Mouse (Mus musculus) 3134 (cell line): ENCODE data around the gene Lrrc29.

Experiments
- DNase-seq: peaks from one replicate; pipeline ENCODE4 v3.0.0-alpha.2; 2011; ENCODE audit warnings: low spot score; ENCODE audit not compliant: insufficient read length; ENCODE audit errors: extremely low read depth

Lrrc29 gene

DNA sequence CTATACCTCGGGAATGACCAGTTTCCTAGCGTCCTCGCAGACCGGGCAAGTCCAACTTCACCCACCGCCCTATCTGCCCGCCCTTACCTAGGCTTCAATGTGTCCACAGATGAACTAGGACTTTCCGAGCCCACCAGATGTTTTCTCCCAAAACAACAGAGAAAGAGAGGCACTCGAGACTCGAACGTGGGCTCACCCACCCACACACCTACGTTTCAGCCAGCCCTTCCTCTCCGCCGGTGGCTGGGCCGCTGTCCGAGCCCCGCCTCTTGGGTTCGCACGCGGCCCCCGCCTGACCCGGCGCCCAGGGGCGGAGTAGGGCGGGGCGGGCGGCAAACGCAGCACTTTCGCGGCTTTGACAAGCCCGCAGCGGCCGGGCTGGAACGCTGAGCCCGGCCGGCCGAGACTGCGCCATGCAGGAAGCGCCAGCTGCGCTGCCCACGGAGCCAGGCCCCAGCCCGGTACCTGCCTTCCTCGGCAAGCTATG is 56.6 kb downstream of the Lrrc29 start, which contains the start of gene Hsf4:
TSS of gene Hsf4 (plus strand) at position 341 of the 487 bp plus-strand sequence.
- no peak for DNase-seq

- no peak for DNase-seq
These were observed 57.0 kb downstream of the Lrrc29 start for GRCm38 (mm10) chr8:105269075-105269458.

GRCm38 (mm10) chr8:105268342-105269074 is 57.6 kb downstream of the Lrrc29 start:
- no peak for DNase-seq

DNA sequence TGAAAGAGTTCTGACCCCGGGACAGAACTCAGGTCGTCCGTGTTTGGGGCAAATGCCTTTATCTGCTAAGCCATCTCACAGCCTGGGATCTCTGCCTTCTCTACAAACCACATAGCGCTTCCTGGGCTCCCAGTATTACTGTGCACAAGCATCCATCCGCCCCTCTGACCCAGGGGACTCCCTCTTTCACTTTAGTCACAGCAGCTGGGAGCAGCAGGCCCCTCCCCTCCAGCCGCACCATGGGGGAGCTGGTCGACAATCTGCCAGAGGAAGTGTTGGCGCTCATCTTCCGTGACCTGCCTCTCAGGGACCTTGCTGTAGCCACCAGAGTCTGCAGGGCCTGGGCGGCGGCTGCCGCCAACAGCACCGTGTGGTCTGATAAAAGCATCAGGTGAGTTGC is 59.3 kb downstream of the Lrrc29 start:
- no peak for DNase-seq

DNA sequence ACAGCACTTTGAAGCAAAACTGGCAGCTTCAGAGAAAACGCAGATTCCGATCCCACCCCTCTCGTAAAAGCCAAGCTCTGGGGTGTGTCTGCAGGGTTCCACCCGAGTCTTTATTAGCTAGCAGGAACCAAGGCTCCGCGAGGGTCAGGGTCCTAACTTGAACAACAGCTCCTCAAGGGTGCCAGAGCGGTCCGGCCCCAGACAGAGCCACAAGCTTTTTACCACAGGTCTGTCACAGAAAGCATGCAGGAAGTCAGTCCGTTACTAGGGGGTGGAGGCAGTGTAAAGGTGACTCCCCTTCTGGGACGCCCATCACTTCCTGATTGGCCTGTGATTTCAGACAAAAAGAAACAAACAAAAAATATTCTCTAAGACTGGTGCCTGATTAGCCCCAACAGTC is 61.0 kb downstream of the Lrrc29 start:
- peak; percentile 55 for DNase-seq

DNA sequence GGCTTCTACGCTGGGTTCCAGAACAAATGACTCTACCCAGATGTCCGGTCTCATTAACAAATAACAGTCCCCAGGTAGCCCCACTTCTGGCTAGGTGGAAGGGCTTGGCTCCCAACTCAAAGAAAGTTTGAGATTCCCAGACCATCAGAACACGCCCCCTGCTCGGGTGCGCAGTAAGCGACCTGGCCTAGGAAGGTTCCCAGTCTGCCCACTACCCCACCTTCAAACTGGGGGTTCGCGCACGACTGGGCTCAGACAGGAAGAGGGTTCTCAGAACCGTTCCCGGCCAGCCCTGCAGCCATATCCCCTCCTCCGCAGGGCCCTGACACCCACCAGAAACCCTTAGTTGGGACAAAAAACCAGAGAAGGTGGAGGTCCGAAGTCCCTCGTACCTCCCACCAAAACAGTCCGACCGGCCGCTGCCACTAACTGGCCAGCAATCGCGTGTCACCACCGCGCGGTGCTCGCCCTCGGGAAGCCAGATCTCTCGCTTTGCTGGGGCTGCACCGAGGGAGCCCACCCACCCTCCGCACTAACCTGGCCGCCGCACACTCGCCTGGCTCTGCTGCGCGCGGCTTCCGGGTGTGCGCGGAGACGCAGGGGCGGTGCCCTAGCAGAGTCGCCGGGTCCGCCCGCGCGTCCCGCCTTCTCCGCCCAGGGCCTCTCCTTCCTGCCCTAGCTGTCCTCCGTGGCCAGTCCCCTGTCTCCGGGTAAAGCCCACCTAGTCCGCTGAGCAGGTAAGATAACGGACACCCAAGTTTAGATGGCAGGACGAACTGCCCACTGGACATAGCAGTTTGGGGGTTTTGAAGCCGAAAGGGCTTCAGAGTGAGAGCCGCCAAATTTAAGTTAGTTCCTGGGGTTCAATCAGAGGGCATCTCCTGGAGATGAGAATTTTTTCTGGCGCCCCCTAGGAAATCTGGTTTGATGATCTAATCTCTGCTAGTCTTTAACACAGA is 61.8 kb downstream of the Lrrc29 start, which contains the start of the genes Tradd and Fbxl8:
TSS of gene Tradd (minus strand) at position 586 of the 959 bp plus-strand sequence.
TSS of gene Fbxl8 (plus strand) at position 625 of the 959 bp plus-strand sequence.
- DNase-seq = peak; percentile 82

DNA sequence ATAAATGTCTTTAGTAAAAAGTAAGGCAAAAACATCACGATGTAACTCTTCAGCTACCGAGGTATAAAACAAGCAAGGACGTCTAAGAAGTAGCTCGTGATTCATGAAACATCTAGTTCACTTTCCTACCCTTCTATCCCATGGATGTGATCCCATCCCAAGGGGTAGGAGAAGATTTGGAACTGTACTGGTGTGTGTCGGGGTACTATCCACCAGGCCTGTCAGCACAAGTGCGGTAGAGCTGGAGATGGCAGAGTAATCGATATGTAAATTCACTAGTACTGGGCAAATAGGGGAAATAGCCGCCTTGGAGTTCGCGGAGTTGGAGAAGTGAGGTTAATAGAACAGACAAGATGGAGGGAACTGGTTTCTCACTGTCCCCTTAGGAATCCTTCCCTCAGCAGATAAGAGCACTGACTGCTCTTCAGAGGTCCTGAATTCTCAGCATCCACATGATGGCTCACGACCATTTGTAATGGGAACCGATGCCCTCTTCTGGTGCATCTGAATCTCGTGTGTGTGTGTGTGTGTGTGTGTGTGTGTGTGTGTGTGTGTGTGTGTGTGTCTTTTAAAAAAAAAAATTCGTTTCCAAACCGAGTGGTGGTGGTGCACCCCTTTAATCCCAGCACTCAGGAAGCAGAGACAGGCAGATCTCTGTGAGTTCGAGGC is 62.7 kb downstream of the Lrrc29 start:
- no peak for DNase-seq
